In the genomic region with DNA sequence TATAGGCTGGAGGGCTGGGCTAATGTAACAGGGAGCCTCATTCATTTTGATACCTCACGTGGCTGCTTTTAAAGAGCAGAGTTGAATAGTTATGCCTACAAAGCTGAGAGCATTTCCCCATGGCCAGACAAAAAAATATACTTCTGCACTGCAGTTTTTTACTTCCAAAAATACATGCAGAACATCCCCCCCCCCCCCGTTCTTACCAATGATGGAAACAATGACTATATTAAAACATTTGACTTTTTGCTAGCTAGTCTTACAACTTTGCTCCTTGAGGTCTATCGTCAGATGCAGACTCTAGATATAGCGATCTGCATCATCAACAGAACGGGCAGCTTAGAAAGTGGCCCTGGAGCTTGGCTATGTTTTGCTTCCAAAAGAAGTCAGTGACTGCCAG, we compare ENCODE assay signal across 35 mouse cellular contexts.
"Had no signal": no experiment of that assay in that cellular context is flagged by ENCODE, and none has a peak within 500 bp of the region (broad histone marks: within the 10 kb centered on the region; RNA-seq: fewer than 3 reads in every experiment).

No protein-coding gene starts in this region.

- DNase-seq: heart, postnatal 10 days; heart, postnatal 14 days; heart, postnatal 36 days; heart, postnatal 4 days; kidney, adult 11 months; kidney, adult 18-20 months; kidney, adult 2 months; kidney, adult 8-10 months; kidney, adult 9 months; kidney, postnatal 10 days; kidney, postnatal 14 days; kidney, postnatal 25 days; kidney, postnatal 36 days; kidney, postnatal 4 days; layer of hippocampus, adult 9-11 months; layer of hippocampus, postnatal 36 days had no signal

- H3K36me3 ChIP-seq: heart, embryonic 10.5 days; heart, embryonic 12.5 days; heart, embryonic 13.5 days; heart, embryonic 15.5 days; hindbrain, embryonic 10.5 days; hindbrain, embryonic 12.5 days; hindbrain, embryonic 13.5 days; hindbrain, embryonic 15.5 days; intestine, embryonic 15.5 days; kidney, embryonic 15.5 days had no signal

- ATAC-seq: hindbrain, embryonic 16.5 days; hindbrain, postnatal 0 days; inflammation-experienced regulatory T-cells, adult 6 months; intestine, embryonic 15.5 days; intestine, embryonic 16.5 days; intestine, postnatal 0 days had no signal

- H3K27ac ChIP-seq: heart, embryonic 10.5 days; heart, embryonic 13.5 days; heart, embryonic 15.5 days; hindbrain, embryonic 10.5 days; hindbrain, embryonic 12.5 days; hindbrain, embryonic 14.5 days; hindbrain, embryonic 15.5 days; hindbrain, postnatal 0 days; intestine, embryonic 15.5 days; kidney, embryonic 15.5 days; kidney, postnatal 0 days; layer of hippocampus, adult 2 months had no signal

- H3K9ac ChIP-seq: heart, embryonic 12.5 days; heart, embryonic 13.5 days; heart, embryonic 15.5 days; hindbrain, embryonic 12.5 days; hindbrain, embryonic 13.5 days; hindbrain, embryonic 14.5 days; hindbrain, embryonic 15.5 days; intestine, embryonic 15.5 days; kidney, embryonic 15.5 days had no signal

- H3K9me3 ChIP-seq: heart, embryonic 10.5 days; heart, embryonic 12.5 days; heart, embryonic 15.5 days; hindbrain, embryonic 10.5 days; hindbrain, embryonic 13.5 days; hindbrain, embryonic 15.5 days; intestine, embryonic 15.5 days; kidney, embryonic 15.5 days had no signal

- H3K4me1 ChIP-seq: heart, embryonic 10.5 days; heart, embryonic 12.5 days; heart, embryonic 13.5 days; heart, embryonic 15.5 days; intestine, embryonic 15.5 days; kidney, embryonic 15.5 days had no signal

- H3K27me3 ChIP-seq: heart, embryonic 12.5 days; heart, embryonic 13.5 days; heart, embryonic 15.5 days; hindbrain, embryonic 12.5 days; hindbrain, embryonic 13.5 days; hindbrain, embryonic 15.5 days; intestine, embryonic 15.5 days; kidney, embryonic 15.5 days had no signal

- H3K4me2 ChIP-seq: heart, embryonic 11.5 days; heart, embryonic 12.5 days; heart, embryonic 13.5 days; heart, embryonic 15.5 days; hindbrain, embryonic 12.5 days; hindbrain, embryonic 13.5 days; hindbrain, embryonic 14.5 days; hindbrain, embryonic 15.5 days; intestine, embryonic 15.5 days; kidney, embryonic 15.5 days had no signal

- H3K4me3 ChIP-seq: heart, embryonic 10.5 days; heart, embryonic 12.5 days; heart, embryonic 13.5 days; heart, embryonic 15.5 days; hindbrain, embryonic 10.5 days; hindbrain, embryonic 12.5 days; hindbrain, embryonic 13.5 days; hindbrain, embryonic 15.5 days; intestine, embryonic 15.5 days; kidney, embryonic 15.5 days; layer of hippocampus, adult 2 months had no signal
